Mouse (Mus musculus): ENCODE results near the gene Ccni. TPM values are rescaled to one million over a fixed set of nuclear protein-coding genes. Genes with fewer than 3 reads are reported as not detected.
A peak's percentile ranks its signal among the peaks of the same experiment; 100 is the strongest.

Ccni gene
- polyA plus RNA-seq, 1 experiment from 2014 or later: 119 TPM

DNA sequence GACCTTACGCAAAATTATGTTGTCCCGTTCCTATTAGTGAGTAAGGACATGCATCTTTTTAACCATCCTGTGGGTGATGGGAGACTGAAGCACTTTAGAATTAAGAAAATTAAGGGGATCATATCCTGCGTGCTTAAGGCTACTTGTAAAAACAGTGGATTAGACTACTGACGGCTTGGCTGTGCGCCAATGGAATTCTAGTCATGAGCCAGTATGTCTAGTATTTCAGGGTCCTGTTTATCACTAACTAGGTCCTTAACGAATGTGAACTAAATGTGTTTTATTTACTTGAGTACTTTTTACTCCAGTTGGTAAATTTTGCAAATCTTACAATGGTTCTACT lies 682 bp upstream of the Ccni start:
- H3K27ac ChIP-seq: peak overlapping the region; percentile 90
- 1% methylated on average over 6 of the region's 6 CpGs for WGBS
- H3K36me3 ChIP-seq (ENCODE audit: insufficient read depth, low read length): no peaks in the 10 kb centered on the region
- H3K4me2 ChIP-seq (ENCODE audit: low read length): peak overlapping the region; percentile 53
- no peak for TF ChIP-seq CTCF (IDR thresholded peaks at IDR 0.05; ENCODE audit: low read depth)
- peak; percentile 69 for DNase-seq (ENCODE audit: low spot score)
- H3K4me3 ChIP-seq (replicated peaks; ENCODE audit: low read depth, low read length): peak overlapping the region; percentile 97
- H3K9me3 ChIP-seq (replicated peaks; ENCODE audit: low read length): no peaks in the 10 kb centered on the region
- no peaks in the 10 kb centered on the region for H3K4me1 ChIP-seq (replicated peaks; ENCODE audit: insufficient read depth, low read length)
- H3K27me3 ChIP-seq (ENCODE audit: insufficient read depth, low read length): no peaks in the 10 kb centered on the region
- 0 out of 2 replicates have a peak overlapping the region, but pooled peaks have one; percentile 89 for H3K9ac ChIP-seq (ENCODE audit: low read depth, low read length)
- ATAC-seq (replicated peaks; ENCODE audit: low FRiP score, low read depth): 0 out of 2 replicates have a peak, but pooled peaks have one; percentile 0

DNA sequence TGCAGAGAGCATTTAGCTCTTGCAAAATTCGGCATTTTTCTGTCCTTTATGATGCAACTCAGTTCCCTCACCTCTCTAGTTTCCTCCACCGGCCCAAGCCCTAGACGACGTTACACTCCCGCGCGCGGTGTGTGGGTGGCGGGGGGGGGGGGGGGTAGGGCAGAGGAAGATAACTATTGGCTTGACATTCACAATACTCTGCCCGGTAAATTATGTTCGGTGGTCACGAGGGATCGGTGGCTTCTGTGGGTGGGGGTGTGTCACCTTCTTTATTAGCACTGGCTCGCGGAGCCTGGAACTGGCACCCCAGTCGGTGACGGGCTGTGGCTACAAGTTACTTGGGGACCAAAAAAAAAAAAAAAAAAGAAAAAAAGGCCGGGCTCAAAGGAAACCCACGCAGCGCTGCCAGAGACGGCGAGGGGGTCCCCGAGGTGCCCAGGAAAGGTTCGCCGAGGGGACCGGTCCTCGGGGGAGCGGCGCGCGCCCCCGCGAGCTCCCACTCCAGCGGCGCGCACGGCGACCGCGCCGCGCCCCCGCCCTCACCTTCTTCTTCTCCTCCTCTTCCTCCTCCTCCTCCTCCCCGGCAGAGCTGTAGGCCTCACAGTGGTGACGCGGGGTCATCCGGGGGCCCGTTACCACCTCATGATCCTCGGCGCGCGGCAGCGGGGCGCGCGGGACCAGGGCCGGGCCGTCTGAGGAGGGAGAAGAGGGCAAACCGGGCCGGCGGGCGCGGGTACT lies 755 bp downstream of the Ccni start:
- DNase-seq (ENCODE audit: low spot score): peak; percentile 48
- TF ChIP-seq CTCF (IDR thresholded peaks at IDR 0.05; ENCODE audit: low read depth): no peak
- under 1% methylated on average over 49 of the region's 63 CpGs for WGBS
- H3K4me1 ChIP-seq (replicated peaks; ENCODE audit: insufficient read depth, low read length): no peaks in the 10 kb centered on the region
- H3K9ac ChIP-seq (ENCODE audit: low read depth, low read length): peak overlapping the region; percentile 89
- peak; percentile 59 for ATAC-seq (replicated peaks; ENCODE audit: low FRiP score, low read depth)
- H3K36me3 ChIP-seq (ENCODE audit: insufficient read depth, low read length): 0 out of 2 replicates have a peak, but pooled peaks cover 2% of the 10 kb centered on the region
- H3K9me3 ChIP-seq (replicated peaks; ENCODE audit: low read length): no peaks in the 10 kb centered on the region
- H3K27me3 ChIP-seq (ENCODE audit: insufficient read depth, low read length): no peaks in the 10 kb centered on the region
- peak overlapping the region; percentile 72 for H3K4me2 ChIP-seq (ENCODE audit: low read length)
- H3K27ac ChIP-seq: peak overlapping the region; percentile 90
- peak overlapping the region; percentile 97 for H3K4me3 ChIP-seq (replicated peaks; ENCODE audit: low read depth, low read length)

DNA sequence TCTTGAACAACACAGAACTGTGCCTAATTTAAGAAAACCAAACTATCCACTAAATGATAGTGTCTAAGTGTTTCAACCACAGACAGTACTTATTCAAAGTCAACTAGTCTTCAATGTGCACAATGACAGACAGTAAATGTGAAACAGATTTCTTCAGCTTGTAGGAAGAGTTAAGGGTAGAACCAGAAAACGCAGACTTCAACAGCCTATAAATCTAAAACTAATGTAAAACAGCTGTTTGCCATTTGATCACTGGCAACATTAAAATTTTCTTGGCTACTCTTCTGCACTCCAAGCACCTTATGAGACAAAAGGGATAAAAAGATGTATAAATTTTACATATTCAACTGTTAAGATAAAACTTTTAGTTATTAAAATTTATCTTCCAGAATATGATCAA lies 5.1 kb downstream of the Ccni start:
- Histone ChIP-seq H3K9me3 (replicated peaks; ENCODE audit: low read length) (no peaks in the 10 kb centered on the region), H3K36me3 (ENCODE audit: insufficient read depth, low read length) (peaks cover 3% of the 10 kb centered on the region; the same call in 1 of the 2 replicates), H3K4me2 (ENCODE audit: low read length) (no peak overlapping the region), H3K27me3 (ENCODE audit: insufficient read depth, low read length) (no peaks in the 10 kb centered on the region), H3K9ac (ENCODE audit: low read depth, low read length) (no peak overlapping the region), H3K4me3 (replicated peaks; ENCODE audit: low read depth, low read length) (no peak overlapping the region), H3K27ac (no peak overlapping the region), H3K4me1 (replicated peaks; ENCODE audit: insufficient read depth, low read length) (no peaks in the 10 kb centered on the region)
- 43% methylated on average over 1 of the region's 1 CpGs for WGBS
- no peak for TF ChIP-seq CTCF (IDR thresholded peaks at IDR 0.05; ENCODE audit: low read depth)
- no peak for DNase-seq (ENCODE audit: low spot score)
- ATAC-seq (replicated peaks; ENCODE audit: low FRiP score, low read depth): no peak

DNA sequence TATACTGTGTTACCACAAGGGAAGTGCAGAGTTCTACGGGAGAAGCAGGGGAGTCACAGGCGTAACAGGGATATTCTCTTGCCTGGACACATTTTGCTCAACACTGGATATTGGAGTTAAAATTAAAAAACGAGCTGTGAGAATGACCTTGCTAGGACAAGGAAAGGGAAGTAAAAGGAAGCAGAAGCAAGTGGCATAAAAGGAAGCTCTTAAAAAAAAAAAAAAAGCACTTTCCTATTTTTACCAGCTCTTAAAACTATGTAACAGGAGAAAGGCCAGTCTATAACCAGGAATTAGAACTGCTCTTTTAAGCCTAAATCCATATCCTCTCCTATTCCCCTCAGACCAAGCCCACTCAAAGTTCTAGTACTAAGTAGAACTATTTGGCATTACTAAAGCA lies 8.1 kb downstream of the Ccni start:
- Histone ChIP-seq H3K27me3 (ENCODE audit: insufficient read depth, low read length) (no peaks in the 10 kb centered on the region), H3K9ac (ENCODE audit: low read depth, low read length) (no peak overlapping the region), H3K27ac (no peak overlapping the region), H3K4me2 (ENCODE audit: low read length) (no peak overlapping the region), H3K36me3 (ENCODE audit: insufficient read depth, low read length) (peaks cover 3% of the 10 kb centered on the region; the same call in 1 of the 2 replicates), H3K4me1 (replicated peaks; ENCODE audit: insufficient read depth, low read length) (no peaks in the 10 kb centered on the region), H3K9me3 (replicated peaks; ENCODE audit: low read length) (no peaks in the 10 kb centered on the region), H3K4me3 (replicated peaks; ENCODE audit: low read depth, low read length) (no peak overlapping the region)
- ATAC-seq (replicated peaks; ENCODE audit: low FRiP score, low read depth): no peak
- TF ChIP-seq CTCF (IDR thresholded peaks at IDR 0.05; ENCODE audit: low read depth): no peak
- DNase-seq (ENCODE audit: low spot score): no peak
- WGBS: 79% methylated on average over 3 of the region's 3 CpGs

DNA sequence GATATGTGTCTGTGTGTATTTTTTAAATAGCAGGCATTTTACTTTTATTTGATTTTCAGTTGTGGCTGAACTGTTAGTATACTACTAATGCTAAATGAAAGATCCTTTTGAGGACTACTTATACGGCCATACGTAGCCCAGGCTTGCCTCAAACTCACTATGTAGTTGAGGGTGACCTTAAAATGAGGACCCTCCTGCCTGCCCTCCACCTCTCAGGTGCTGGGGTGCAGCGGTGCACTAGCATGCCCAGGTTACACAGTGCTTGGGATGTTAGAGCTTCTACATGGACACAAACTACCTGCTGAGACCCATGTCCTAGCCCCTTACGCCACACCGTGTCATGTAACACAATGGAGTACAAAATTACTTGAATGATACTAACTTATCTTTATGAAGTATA lies 15.9 kb downstream of the Ccni start:
- peaks cover 23% of the 10 kb centered on the region for H3K36me3 ChIP-seq (ENCODE audit: insufficient read depth, low read length)

DNA sequence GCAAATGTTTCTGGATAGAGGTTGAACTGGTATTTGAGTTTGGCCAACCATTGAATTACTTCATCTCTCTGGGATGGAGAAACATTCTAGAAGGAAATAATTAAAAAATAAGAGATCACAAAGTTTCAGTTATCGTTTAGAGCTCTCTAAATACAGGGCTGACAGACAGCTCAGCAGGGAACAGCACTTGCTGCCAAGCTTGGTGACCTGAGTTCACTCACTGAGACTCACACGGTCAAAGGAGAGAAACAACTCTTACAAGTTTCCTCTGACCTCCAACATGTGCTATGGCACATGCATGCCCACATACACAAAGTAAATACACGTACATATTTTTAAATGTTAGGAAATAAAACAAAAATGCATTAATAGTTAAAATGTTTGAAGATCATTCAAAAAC lies 16.7 kb downstream of the Ccni start:
- TF ChIP-seq CTCF (IDR thresholded peaks at IDR 0.05; ENCODE audit: low read depth): no peak
- 75% methylated on average over 3 of the region's 3 CpGs for WGBS
- Histone ChIP-seq H3K4me1 (replicated peaks; ENCODE audit: insufficient read depth, low read length) (no peaks in the 10 kb centered on the region), H3K27ac (no peak overlapping the region), H3K27me3 (ENCODE audit: insufficient read depth, low read length) (no peaks in the 10 kb centered on the region), H3K9ac (ENCODE audit: low read depth, low read length) (no peak overlapping the region), H3K36me3 (ENCODE audit: insufficient read depth, low read length) (peaks cover 25% of the 10 kb centered on the region), H3K9me3 (replicated peaks; ENCODE audit: low read length) (no peaks in the 10 kb centered on the region), H3K4me3 (replicated peaks; ENCODE audit: low read depth, low read length) (no peak overlapping the region), H3K4me2 (ENCODE audit: low read length) (no peak overlapping the region)
- ATAC-seq (replicated peaks; ENCODE audit: low FRiP score, low read depth): no peak
- no peak for DNase-seq (ENCODE audit: low spot score)

More for the DNA sequence above, 15.9 kb downstream of the Ccni start:
- Histone ChIP-seq H3K9ac (ENCODE audit: low read depth, low read length) (no peak overlapping the region), H3K27me3 (ENCODE audit: insufficient read depth, low read length) (no peaks in the 10 kb centered on the region), H3K4me3 (replicated peaks; ENCODE audit: low read depth, low read length) (no peak overlapping the region), H3K4me2 (ENCODE audit: low read length) (no peak overlapping the region), H3K9me3 (replicated peaks; ENCODE audit: low read length) (no peaks in the 10 kb centered on the region), H3K27ac (no peak overlapping the region), H3K4me1 (replicated peaks; ENCODE audit: insufficient read depth, low read length) (no peaks in the 10 kb centered on the region)
- DNase-seq (ENCODE audit: low spot score): no peak
- WGBS: 93% methylated on average over 5 of the region's 5 CpGs
- no peak for TF ChIP-seq CTCF (IDR thresholded peaks at IDR 0.05; ENCODE audit: low read depth)
- no peak for ATAC-seq (replicated peaks; ENCODE audit: low FRiP score, low read depth)
